ENCODE assay signal across 8 mouse cellular contexts in the genomic region with DNA sequence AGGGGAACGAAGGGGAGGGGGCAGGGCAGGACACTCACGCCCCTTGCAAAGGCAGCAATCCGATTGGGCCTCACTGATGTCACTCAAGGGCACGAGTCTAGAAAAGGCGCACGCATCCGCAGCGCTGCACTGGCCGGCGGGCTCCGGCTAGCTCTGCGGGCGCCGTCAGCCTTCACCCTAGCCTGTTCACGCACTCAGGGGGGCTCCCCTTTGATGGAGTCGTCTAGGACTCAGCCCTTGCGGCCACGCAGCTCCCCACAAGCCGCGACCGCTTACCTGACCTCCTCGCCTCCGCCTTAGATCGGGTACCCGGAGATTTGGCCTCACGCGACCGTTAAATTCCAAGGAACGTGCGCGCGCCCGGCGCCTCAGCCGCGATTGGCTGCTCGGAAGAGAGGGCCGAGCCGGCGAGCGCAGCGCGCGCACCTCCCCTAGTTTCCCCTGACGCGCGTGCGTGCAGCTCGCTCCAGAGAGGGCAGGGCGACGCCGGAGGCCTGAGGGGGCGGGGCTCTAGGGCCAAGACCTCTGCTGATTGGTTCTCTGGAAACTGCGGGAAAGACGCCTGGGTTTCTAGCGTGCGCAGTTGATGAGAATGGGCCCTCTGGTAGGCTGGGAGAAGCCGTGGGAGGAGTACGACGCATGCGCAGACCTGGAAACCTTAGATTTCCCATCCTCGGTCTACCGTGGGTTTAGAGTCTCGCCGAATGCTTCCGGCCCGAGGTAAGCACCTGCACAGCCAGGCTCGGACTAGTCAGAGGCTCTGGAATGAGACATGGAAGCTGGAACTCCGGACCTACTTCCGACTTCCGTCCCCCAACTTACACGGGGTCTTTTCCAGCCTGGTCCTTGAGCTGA. TPM values are rescaled to one million over a fixed set of nuclear protein-coding genes. Genes with fewer than 3 reads are reported as not detected.
DNase-seq lines count a peak whose midpoint lies in the region; ATAC-seq and TF ChIP-seq lines count a peak whose summit lies in the region.

Gene Mphosph9 (minus strand): TSS at position 463 of the 855 bp plus-strand sequence.
Gene 2810006K23Rik (plus strand): TSS at position 580 of the 855 bp plus-strand sequence.

- no peak for TF ChIP-seq EP300 in MEL (IDR thresholded peaks at IDR 0.05; ENCODE audit: low read depth in 1 of 2, low read length in 2 of 2)

- no peaks in the 10 kb centered on the region for H3K27me3 ChIP-seq in MEL (ENCODE audit: control insufficient read depth in 1 of 2, insufficient read depth in 2 of 2, low read length in 2 of 2)
- H3K27me3 ChIP-seq in cerebellum, adult 2 months (ENCODE audit: control insufficient read depth, insufficient read depth, low read length) = no peaks in the 10 kb centered on the region
- H3K27me3 ChIP-seq in forebrain, postnatal 0 days (ENCODE audit: insufficient read depth, low read length) = no peaks in the 10 kb centered on the region
- no peaks in the 10 kb centered on the region for H3K27me3 ChIP-seq in lung, embryonic 15.5 days

- no peaks in the 10 kb centered on the region for H3K9me3 ChIP-seq in MEL (replicated peaks; ENCODE audit: insufficient read depth, low read length)
- H3K9me3 ChIP-seq in forebrain, postnatal 0 days (ENCODE audit: low read length) = no peaks in the 10 kb centered on the region
- H3K9me3 ChIP-seq in lung, embryonic 15.5 days = no peaks in the 10 kb centered on the region

- H3K9ac ChIP-seq in MEL (ENCODE audit: control insufficient read depth, low read depth, low read length, poor library complexity, severe bottlenecking) = peak within 1 kb of the TSS; percentile 92
- peak within 1 kb of the TSS; percentile 82 for H3K9ac ChIP-seq in forebrain, postnatal 0 days
- H3K9ac ChIP-seq in lung, embryonic 15.5 days = peak within 1 kb of the TSS; percentile 66

- peak within 1 kb of the TSS; percentile 83 for H3K4me2 ChIP-seq in forebrain, postnatal 0 days (ENCODE audit: low read depth)
- H3K4me2 ChIP-seq in lung, embryonic 15.5 days = peak within 1 kb of the TSS; percentile 81

- peaks cover 4 to 9% of the 10 kb centered on the region in 2 experiments for H3K4me1 ChIP-seq in MEL (ENCODE audit: control insufficient read depth in 1 of 2, insufficient read depth in 2 of 2, low read length in 2 of 2)
- no peaks in the 10 kb centered on the region; the same call in 1 of the 2 replicates for H3K4me1 ChIP-seq in cerebellum, adult 2 months (ENCODE audit: control insufficient read depth, insufficient read depth, low read length)
- peaks cover 13% of the 10 kb centered on the region for H3K4me1 ChIP-seq in forebrain, postnatal 0 days (ENCODE audit: insufficient read depth)
- H3K4me1 ChIP-seq in lung, embryonic 15.5 days = peaks cover 23% of the 10 kb centered on the region

- H3K4me3 ChIP-seq in MEL (ENCODE audit: control insufficient read depth in 1 of 2, insufficient read depth in 1 of 2, low read depth in 2 of 2, low read length in 2 of 2) = peak within 1 kb of the TSS; percentile 89 to 94
- peak within 1 kb of the TSS; percentile 93 for H3K4me3 ChIP-seq in cerebellum, adult 2 months (replicated peaks; ENCODE audit: insufficient read depth, low read depth, low read length)
- H3K4me3 ChIP-seq in forebrain, postnatal 0 days (ENCODE audit: low read depth, low read length) = peak within 1 kb of the TSS; percentile 70
- peak within 1 kb of the TSS; percentile 68 for H3K4me3 ChIP-seq in lung, embryonic 15.5 days

- peak; percentile 98 for ATAC-seq in forebrain, postnatal 0 days
- peak; percentile 99 for ATAC-seq in lung, embryonic 15.5 days (ENCODE audit: borderline replicate concordance, extremely low read depth, low FRiP score, low TSS enrichment)

- no peak for TF ChIP-seq CTCF in MEL (IDR thresholded peaks at IDR 0.05 in 2 of 3, conservative IDR thresholded peaks at IDR 0.05 in 1 of 3; ENCODE audit: control insufficient read depth in 1 of 3, insufficient read depth in 1 of 3, low read depth in 2 of 3, low read length in 3 of 3, poor library complexity in 1 of 3, severe bottlenecking in 1 of 3)
- no peak for TF ChIP-seq CTCF in cerebellum, adult 2 months (IDR thresholded peaks at IDR 0.05; ENCODE audit: borderline replicate concordance, insufficient read depth, low read depth, low read length)
- no peak for TF ChIP-seq CTCF in forebrain, postnatal 0 days (IDR thresholded peaks at IDR 0.05; ENCODE audit: low read depth)

- TF ChIP-seq POLR2A in MEL (IDR thresholded peaks at IDR 0.05; ENCODE audit: control insufficient read depth in 1 of 2, insufficient read depth in 1 of 2, low read depth in 1 of 2, low read length in 2 of 2, poor library complexity in 1 of 2) = peak; percentile 99 to 100
- TF ChIP-seq POLR2A in cerebellum, adult 2 months (IDR thresholded peaks at IDR 0.05; ENCODE audit: borderline replicate concordance, insufficient read depth, low read length) = peak; percentile 100

- peak within 1 kb of the TSS; percentile 97 for H3K27ac ChIP-seq in MEL (ENCODE audit: control insufficient read depth, low read depth, low read length)
- peak within 1 kb of the TSS; percentile 92 for H3K27ac ChIP-seq in cerebellum, adult 2 months (ENCODE audit: insufficient read depth, low read length)
- peak within 1 kb of the TSS; percentile 99 for H3K27ac ChIP-seq in forebrain, postnatal 0 days (ENCODE audit: low read depth, low read length)
- H3K27ac ChIP-seq in lung, embryonic 15.5 days = peak within 1 kb of the TSS; percentile 93

- under 1% methylated on average over 72 of the region's 72 CpGs for WGBS in cerebellum, adult 2 months
- WGBS in forebrain, postnatal 0 days = under 1% methylated on average over 70 of the region's 72 CpGs
- 0% methylated on average over 71 of the region's 72 CpGs for WGBS in lung, embryonic 15.5 days

- peak; percentile 100 for DNase-seq in MEL (ENCODE audit: low read depth, low spot score)
- peak; percentile 100 for DNase-seq in cerebellum, adult 2 months
- DNase-seq in forebrain, postnatal 0 days = peak; percentile 100
- DNase-seq in heart, postnatal 4 days = peak; percentile 100
- DNase-seq in layer of hippocampus, adult 8-10 months (ENCODE audit: low spot score in 2 of 2) = peak; percentile 100
- DNase-seq in ovary, adult 18-20 months (ENCODE audit: low spot score) = peak; percentile 100
- peak; percentile 100 for DNase-seq in thymus, postnatal 0 days (ENCODE audit: low spot score)

- peaks cover 13% of the 10 kb centered on the region for H3K79me2 ChIP-seq in MEL (ENCODE audit: control insufficient read depth, insufficient read depth, low read length, poor library complexity)

- no peak for TF ChIP-seq RAD21 in MEL (IDR thresholded peaks at IDR 0.05; ENCODE audit: low read depth, low read length)

- H3K36me3 ChIP-seq in MEL (ENCODE audit: control insufficient read depth in 1 of 2, insufficient read depth in 2 of 2, low read length in 2 of 2) = peaks cover 0 to 17% of the 10 kb centered on the region in 2 experiments; a peak in 2 of 4 replicates
- H3K36me3 ChIP-seq in forebrain, postnatal 0 days (ENCODE audit: insufficient read depth) = no peaks in the 10 kb centered on the region
- peaks cover 11% of the 10 kb centered on the region for H3K36me3 ChIP-seq in lung, embryonic 15.5 days

TF ChIP-seq in MEL, 35 proteins besides CTCF, POLR2A, EP300 and RAD21 (continues in another document):
- TF ChIP-seq CHD2 (IDR thresholded peaks at IDR 0.05; ENCODE audit: low read length) = peak; percentile 79
- no peak for TF ChIP-seq ZNF384 (IDR thresholded peaks at IDR 0.05; ENCODE audit: low read depth, low read length)
- TF ChIP-seq POLR2AphosphoS5 (IDR thresholded peaks at IDR 0.05; ENCODE audit: borderline replicate concordance, low read depth, low read length) = peak; percentile 87; the same call in 1 of the 2 replicates
- peak; percentile 85 for TF ChIP-seq MYB (IDR thresholded peaks at IDR 0.05; ENCODE audit: low read depth, low read length)
- 0 out of 2 replicates have a peak, but pooled peaks have one; percentile 14 for TF ChIP-seq TCF12 (IDR thresholded peaks at IDR 0.05; ENCODE audit: low read depth, low read length)
- TF ChIP-seq RCOR1 (IDR thresholded peaks at IDR 0.05; ENCODE audit: low read depth, low read length) = no peak
- peak; percentile 34; the same call in 1 of the 2 replicates for TF ChIP-seq MYC (IDR thresholded peaks at IDR 0.05; ENCODE audit: low read depth, low read length)
- no peak for TF ChIP-seq E2F4 (IDR thresholded peaks at IDR 0.05; ENCODE audit: borderline replicate concordance, low read depth, low read length)
- no peak; the same call in 1 of the 2 replicates for TF ChIP-seq CHD1 (IDR thresholded peaks at IDR 0.05; ENCODE audit: low read depth, low read length)
- TF ChIP-seq MAZ (IDR thresholded peaks at IDR 0.05; ENCODE audit: low read depth, low read length) = 0 out of 2 replicates have a peak, but pooled peaks have one; percentile 31
- peak; percentile 98 for TF ChIP-seq TBP (IDR thresholded peaks at IDR 0.05; ENCODE audit: low read depth, low read length)
- no peak for TF ChIP-seq JUND (IDR thresholded peaks at IDR 0.05; ENCODE audit: low read depth, low read length)
- TF ChIP-seq GATA1 (IDR thresholded peaks at IDR 0.05; ENCODE audit: low read depth, low read length) = no peak

RNA-seq across cellular contexts. Expression of gene Mphosph9, which starts in this region (rescaled TPM):
- total RNA-seq in MEL (2012; rRNA removed) = 9.0 and 10.9 TPM in 2 replicates
- 10 to 100 TPM; 10.4 to 60.8 TPM for polyA plus RNA-seq in MEL (2012; ENCODE audit: insufficient read depth in 1 of 2, insufficient read length in 2 of 2, low read depth in 1 of 2, low replicate concordance in 2 of 2, missing spikeins in 1 of 2)
- polyA plus RNA-seq in cerebellum, adult 2 months (2012; rRNA removed) = 27.2 and 32.6 TPM in 2 replicates
- total RNA-seq in forebrain, postnatal 0 days (2014; rRNA removed) = 15.0 and 23.6 TPM in 2 replicates
- polyA plus RNA-seq in forebrain, postnatal 0 days (2015; fragmentation: Nextera tagmentation; extraction: Ambion mirVana) = 4.5 and 7.8 TPM in 2 replicates
- total RNA-seq in heart, postnatal 4 days (2021) = 10 to 100 TPM; 12.1 to 13.9 TPM
- 10 to 100 TPM; 17.5 to 26.2 (median 24.9) TPM for total RNA-seq in layer of hippocampus, adult 8-10 months (2022)
- polyA plus RNA-seq in lung, embryonic 15.5 days (2015; fragmentation: Nextera tagmentation; extraction: Ambion mirVana) = 13.1 and 16.6 TPM in 2 replicates
- 16.7 and 21.2 TPM in 2 replicates for polyA plus RNA-seq in thymus, postnatal 0 days (2015; fragmentation: Nextera tagmentation; extraction: Ambion mirVana)

RNA-seq across cellular contexts. Expression of gene 2810006K23Rik, which starts in this region (rescaled TPM):
- total RNA-seq in MEL (2012; rRNA removed) = 6.5 and 7.6 TPM in 2 replicates
- polyA plus RNA-seq in MEL (2012; ENCODE audit: insufficient read depth in 1 of 2, insufficient read length in 2 of 2, low read depth in 1 of 2, low replicate concordance in 2 of 2, missing spikeins in 1 of 2) = 10 to 100 TPM in 1 of 2 experiments, not detected in 1; 13.3 TPM
- 10.5 and 12.0 TPM in 2 replicates for polyA plus RNA-seq in cerebellum, adult 2 months (2012; rRNA removed)
- total RNA-seq in forebrain, postnatal 0 days (2014; rRNA removed) = 14.1 and 15.2 TPM in 2 replicates
- polyA plus RNA-seq in forebrain, postnatal 0 days (2015; fragmentation: Nextera tagmentation; extraction: Ambion mirVana) = 9.1 and 9.2 TPM in 2 replicates
- total RNA-seq in heart, postnatal 4 days (2021) = 10 to 100 TPM; 11.7 to 13.0 TPM
- total RNA-seq in layer of hippocampus, adult 8-10 months (2022) = 10 to 100 TPM; 12.3 to 17.1 (median 14.6) TPM
- polyA plus RNA-seq in lung, embryonic 15.5 days (2015; fragmentation: Nextera tagmentation; extraction: Ambion mirVana) = 19.1 and 20.8 TPM in 2 replicates
- 11.0 and 11.9 TPM in 2 replicates for polyA plus RNA-seq in thymus, postnatal 0 days (2015; fragmentation: Nextera tagmentation; extraction: Ambion mirVana)

Comparison
In these comparisons a context has a peak if more than half of its experiments do, and no peak if none do; other contexts are left out.
1. Peak in every context shown above with its lines: DNase-seq, ATAC-seq, H3K4me3 ChIP-seq and H3K27ac ChIP-seq.